Mouse (Mus musculus) neural tube, embryonic 12.5 days (tissue): Measurements from ENCODE around the gene Cfdp1. TPM values are rescaled to one million over a fixed set of nuclear protein-coding genes. Genes with fewer than 3 reads are reported as not detected.

Experiments used
- ATAC-seq: fragments of 200-750 bp; cut with Nextera tagmentation; 2 replicates; pipeline ENCODE4 v1.8.0; 2017; ENCODE audit warnings: low read depth, mild to moderate bottlenecking, moderate TSS enrichment, moderate library complexity; ENCODE audit not compliant: low FRiP score
- H3K27ac ChIP-seq: fragments of 300-500 bp; sonication (generic); 2 replicates; pipeline ENCODE4 v1.5.1; 2016
- H3K27me3 ChIP-seq: fragments of 300-500 bp; sonication (generic); replicated peaks from 2 replicates; pipeline ENCODE4 v1.6.1; 2016; ENCODE audit warnings: mild to moderate bottlenecking
- H3K36me3 ChIP-seq: fragments of 300-500 bp; sonication (generic); 2 replicates; pipeline ENCODE4 v1.6.1; 2016; ENCODE audit warnings: mild to moderate bottlenecking
- H3K4me1 ChIP-seq: fragments of 300-500 bp; sonication (generic); 2 replicates; pipeline ENCODE4 v1.6.1; 2016
- H3K4me2 ChIP-seq: fragments of 300-500 bp; sonication (generic); replicated peaks from 2 replicates; pipeline ENCODE4 v1.6.1; 2016; ENCODE audit warnings: mild to moderate bottlenecking
- H3K4me3 ChIP-seq: fragments of 300-500 bp; sonication (generic); 2 replicates; pipeline ENCODE4 v1.5.1; 2016
- H3K9ac ChIP-seq: fragments of 300-500 bp; sonication (generic); 2 replicates; pipeline ENCODE4 v1.6.1; 2016; ENCODE audit warnings: mild to moderate bottlenecking
- H3K9me3 ChIP-seq: fragments of 300-500 bp; sonication (generic); 2 replicates; pipeline ENCODE4 v1.6.1; 2016; ENCODE audit warnings: mild to moderate bottlenecking
- WGBS: fragments of 180-500 bp; shearing (Covaris S2); methylation state at CpG from one replicate; pipeline ENCODE4 v1.1.7; 2016; 5-methylcytosine and 5-hydroxymethylcytosine counted together
- polyA plus RNA-seq: library from polyadenylated mRNA; unstranded; fragments of >200 nt; fragmentation: Nextera tagmentation; extraction: Ambion mirVana; gene quantifications from 2 replicates; pipeline ENCODE4 v1.2.1, GENCODE M21; 2016

Cfdp1 gene
- 177 and 201 TPM in 2 replicates for polyA plus RNA-seq

DNA sequence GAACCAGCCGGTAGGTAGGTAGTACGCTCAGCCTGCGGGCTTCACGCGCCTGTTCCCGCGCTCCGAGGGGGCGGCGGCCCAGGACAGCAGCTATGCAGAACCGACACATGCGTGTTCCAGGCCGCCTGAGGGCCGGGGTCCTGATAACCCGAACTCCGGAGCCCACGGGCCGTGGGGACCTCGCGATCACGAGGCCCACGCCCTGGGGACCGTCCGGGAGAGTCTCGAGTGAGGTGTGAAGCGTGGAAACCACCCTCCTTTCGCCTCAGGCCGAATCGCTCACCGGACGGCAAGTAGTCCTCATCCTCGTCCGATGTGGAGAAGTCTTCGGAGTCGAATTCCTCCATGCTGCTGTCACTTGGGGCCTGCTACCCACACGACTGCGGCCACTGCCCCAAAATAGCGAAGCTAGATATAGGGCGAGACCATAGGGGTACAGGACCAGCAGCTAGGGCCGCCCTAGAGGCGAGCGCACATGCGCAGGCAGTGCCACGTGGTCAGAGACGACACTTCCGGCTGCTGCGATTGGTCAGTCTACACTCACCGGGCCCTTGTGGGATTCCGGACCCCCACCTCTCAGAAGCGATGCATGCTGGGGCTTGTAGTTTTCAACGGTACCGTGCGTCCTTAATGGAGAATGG is at the start of gene Cfdp1:
Cfdp1 (minus strand) TSS at position 431 of the 641 bp plus-strand sequence.
- H3K4me1 ChIP-seq, result peaks cover 9% of the 10 kb centered on the region; the same call in 1 of the 2 replicates
- peak; percentile 100 for ATAC-seq
- under 1% methylated on average over 53 of the region's 53 CpGs for WGBS
- peak within 1 kb of the TSS; percentile 82 for H3K9ac ChIP-seq
- no peak within 1 kb of the TSS for H3K27ac ChIP-seq
- H3K9me3 ChIP-seq, result no peaks in the 10 kb centered on the region
- H3K4me3 ChIP-seq, result peak within 1 kb of the TSS; percentile 94
- no peaks in the 10 kb centered on the region for H3K27me3 ChIP-seq
- H3K4me2 ChIP-seq, result peak within 1 kb of the TSS; percentile 92
- H3K36me3 ChIP-seq, result no peaks in the 10 kb centered on the region

GRCm38 (mm10) chr8:111902080-111902479 is 48.0 kb upstream of the Cfdp1 start:
- no peaks in the 10 kb centered on the region for H3K4me1 ChIP-seq
- no peaks in the 10 kb centered on the region for H3K36me3 ChIP-seq
- H3K4me2 ChIP-seq, result no peak overlapping the region
- H3K9me3 ChIP-seq, result no peaks in the 10 kb centered on the region
- H3K4me3 ChIP-seq, result no peak overlapping the region
- H3K27me3 ChIP-seq, result no peaks in the 10 kb centered on the region
- ATAC-seq, result no peak
- no peak overlapping the region for H3K9ac ChIP-seq
- 55% methylated on average over 5 of the region's 5 CpGs for WGBS
- no peak overlapping the region for H3K27ac ChIP-seq

- Histone ChIP-seq H3K9ac (no peak overlapping the region), H3K36me3 (no peaks in the 10 kb centered on the region), H3K9me3 (no peaks in the 10 kb centered on the region), H3K4me2 (no peak overlapping the region), H3K4me3 (no peak overlapping the region), H3K27ac (no peak overlapping the region), H3K4me1 (no peaks in the 10 kb centered on the region), H3K27me3 (no peaks in the 10 kb centered on the region)
- WGBS, result 46% methylated on average over 10 of the region's 10 CpGs
- ATAC-seq, result no peak
Measured at GRCm38 (mm10) chr8:111898586-111898985, 44.5 kb upstream of the Cfdp1 start.

DNA sequence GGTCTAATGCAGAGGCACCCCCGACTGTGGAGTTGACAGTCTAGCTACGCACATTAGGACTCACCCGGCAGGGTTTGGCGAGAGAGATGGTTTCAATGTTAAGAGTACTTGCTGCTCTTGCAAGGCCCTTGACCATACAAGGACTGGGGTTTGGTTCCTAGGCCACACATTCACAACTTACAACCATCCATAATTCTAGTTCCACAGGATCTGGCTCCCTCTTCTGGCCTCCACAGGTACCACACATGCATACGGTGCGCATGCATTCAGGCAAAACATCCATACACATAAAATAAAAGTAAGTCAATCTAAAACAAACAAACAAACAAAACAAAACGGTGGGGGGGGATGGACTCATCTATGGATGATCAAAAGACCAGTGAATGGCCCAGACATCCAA is 40.9 kb upstream of the Cfdp1 start:
- no peak overlapping the region for H3K4me3 ChIP-seq
- peaks cover 6% of the 10 kb centered on the region; the same call in 1 of the 2 replicates for H3K4me1 ChIP-seq
- no peak for ATAC-seq
- no peak overlapping the region for H3K27ac ChIP-seq
- no peak overlapping the region for H3K9ac ChIP-seq
- 88% methylated on average over 7 of the region's 7 CpGs for WGBS
- H3K36me3 ChIP-seq, result no peaks in the 10 kb centered on the region
- no peak overlapping the region for H3K4me2 ChIP-seq
- H3K9me3 ChIP-seq, result no peaks in the 10 kb centered on the region
- peaks cover 26% of the 10 kb centered on the region for H3K27me3 ChIP-seq

DNA sequence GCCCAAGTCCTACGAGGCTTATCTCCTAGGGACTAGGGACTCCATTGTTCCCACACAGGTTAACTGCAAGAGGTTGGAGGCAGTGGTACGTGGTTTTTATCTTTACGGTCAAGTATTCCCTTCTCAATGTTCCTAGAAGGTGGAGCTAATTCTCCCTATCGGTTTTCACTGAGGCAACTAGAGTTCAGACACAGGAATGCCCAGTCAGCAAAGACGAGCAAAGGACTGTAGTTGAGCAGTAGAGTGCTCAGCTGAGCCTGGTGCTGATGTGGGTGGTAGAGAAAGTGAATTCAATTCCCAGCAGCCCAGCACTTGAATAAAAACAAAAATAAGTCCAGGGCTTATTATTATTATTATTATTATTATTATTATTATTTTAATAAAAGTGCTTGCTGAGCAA is 38.5 kb upstream of the Cfdp1 start:
- Histone ChIP-seq H3K36me3 (no peaks in the 10 kb centered on the region), H3K4me2 (no peak overlapping the region), H3K27ac (no peak overlapping the region), H3K4me3 (no peak overlapping the region), H3K4me1 (peaks cover 8% of the 10 kb centered on the region; the same call in 1 of the 2 replicates), H3K9ac (no peak overlapping the region), H3K27me3 (peaks cover 43% of the 10 kb centered on the region), H3K9me3 (no peaks in the 10 kb centered on the region)
- ATAC-seq, result no peak
- 73% methylated on average over 5 of the region's 5 CpGs for WGBS

GRCm38 (mm10) chr8:111891983-111892382 is 37.9 kb upstream of the Cfdp1 start:
- no peak overlapping the region for H3K27ac ChIP-seq
- H3K9me3 ChIP-seq, result no peaks in the 10 kb centered on the region
- H3K9ac ChIP-seq, result no peak overlapping the region
- H3K27me3 ChIP-seq, result peaks cover 43% of the 10 kb centered on the region
- H3K36me3 ChIP-seq, result no peaks in the 10 kb centered on the region
- no peak for ATAC-seq
- peaks cover 8% of the 10 kb centered on the region; the same call in 1 of the 2 replicates for H3K4me1 ChIP-seq
- no peak overlapping the region for H3K4me2 ChIP-seq
- WGBS, result 38% methylated on average over 8 of the region's 8 CpGs
- H3K4me3 ChIP-seq, result no peak overlapping the region

GRCm38 (mm10) chr8:111890911-111891303 is 36.8 kb upstream of the Cfdp1 start:
- Histone ChIP-seq H3K4me3 (no peak overlapping the region), H3K9ac (no peak overlapping the region), H3K4me1 (peaks cover 8% of the 10 kb centered on the region; the same call in 1 of the 2 replicates), H3K4me2 (no peak overlapping the region), H3K9me3 (no peaks in the 10 kb centered on the region), H3K27ac (no peak overlapping the region), H3K36me3 (no peaks in the 10 kb centered on the region), H3K27me3 (peaks cover 43% of the 10 kb centered on the region)
- ATAC-seq, result no peak
- WGBS, result 55% methylated on average over 6 of the region's 6 CpGs

DNA sequence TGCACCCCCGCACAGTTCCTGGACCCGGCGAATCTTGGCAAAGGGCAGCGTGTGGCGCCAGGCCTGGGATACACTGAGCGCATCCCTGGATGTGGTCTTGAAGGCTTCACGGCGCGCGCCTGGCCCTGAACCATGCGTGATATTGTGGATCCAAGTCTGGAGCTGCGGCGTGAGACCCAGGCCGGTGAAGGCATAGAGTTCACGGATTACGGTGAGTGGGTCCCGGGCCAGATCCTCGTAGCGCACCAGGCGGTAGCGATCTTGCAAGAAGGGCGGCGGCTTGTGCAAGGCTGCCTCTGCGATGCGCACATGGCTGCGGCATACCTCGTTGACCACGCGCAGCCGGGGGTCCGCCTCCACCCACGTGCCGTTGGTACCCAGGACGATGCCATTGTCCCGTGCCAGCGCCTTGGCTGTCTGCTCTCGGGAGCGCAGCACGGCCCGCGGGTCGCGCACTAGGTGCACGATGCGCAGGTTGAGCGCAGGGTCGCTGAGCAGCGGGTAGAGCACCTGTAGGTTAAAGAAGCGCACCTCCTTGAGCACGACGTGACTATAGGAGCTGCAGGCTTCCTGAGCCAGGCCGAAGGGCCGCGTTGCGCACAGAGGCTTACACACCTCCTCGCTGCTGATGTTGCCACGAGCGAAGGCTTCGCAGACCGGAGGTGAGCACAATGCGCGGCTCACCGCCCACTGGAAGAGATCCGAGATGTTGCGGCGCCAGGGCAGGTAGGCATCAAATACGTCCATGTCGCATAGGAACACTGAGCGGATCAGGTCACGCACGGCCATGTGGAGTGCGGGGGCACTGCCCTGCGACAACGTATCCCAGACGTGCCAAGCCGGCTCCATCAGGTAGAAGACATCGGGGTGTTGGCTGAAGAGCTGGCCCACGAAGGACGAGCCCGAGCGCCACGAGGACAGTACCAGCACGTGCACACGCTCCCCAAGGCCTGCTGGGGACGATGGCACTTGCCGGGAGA is 36.1 kb upstream of the Cfdp1 start:
- 11% methylated on average over 86 of the region's 86 CpGs for WGBS
- Histone ChIP-seq H3K4me2 (peak overlapping the region; percentile 51), H3K9me3 (no peaks in the 10 kb centered on the region), H3K27ac (no peak overlapping the region), H3K27me3 (peaks cover 43% of the 10 kb centered on the region), H3K9ac (no peak overlapping the region), H3K4me1 (peaks cover 8% of the 10 kb centered on the region; the same call in 1 of the 2 replicates), H3K36me3 (no peaks in the 10 kb centered on the region), H3K4me3 (peak overlapping the region; percentile 20; the same call in 1 of the 2 replicates)
- no peak for ATAC-seq

GRCm38 (mm10) chr8:111888091-111888650 is 34.1 kb upstream of the Cfdp1 start:
- WGBS, result 62% methylated on average over 7 of the region's 7 CpGs
- no peak overlapping the region for H3K27ac ChIP-seq
- peaks cover 43% of the 10 kb centered on the region for H3K27me3 ChIP-seq
- ATAC-seq, result no peak
- H3K9ac ChIP-seq, result no peak overlapping the region
- no peak overlapping the region for H3K4me3 ChIP-seq
- no peak overlapping the region for H3K4me2 ChIP-seq
- H3K4me1 ChIP-seq, result peaks cover 8% of the 10 kb centered on the region; the same call in 1 of the 2 replicates
- no peaks in the 10 kb centered on the region for H3K9me3 ChIP-seq
- H3K36me3 ChIP-seq, result no peaks in the 10 kb centered on the region

DNA sequence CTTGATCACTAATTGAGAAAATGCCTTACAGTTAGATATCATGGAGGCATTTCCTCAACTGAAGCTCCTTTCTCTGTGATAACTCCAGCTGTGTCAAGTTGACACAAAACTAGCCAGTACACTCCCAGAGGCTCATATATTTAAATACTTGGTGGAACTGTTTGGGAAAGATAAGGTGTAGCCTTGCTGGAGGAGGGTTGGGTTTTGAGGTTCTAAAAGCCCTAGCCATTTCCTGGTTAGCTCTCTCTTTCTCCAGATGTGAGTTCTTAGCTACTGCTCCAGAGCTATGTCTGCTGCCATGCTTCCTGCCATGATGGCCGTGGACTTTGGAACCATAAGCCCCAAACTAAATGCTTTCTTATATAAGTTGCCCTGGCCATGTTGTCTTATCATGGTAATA is 33.4 kb upstream of the Cfdp1 start:
- no peak overlapping the region for H3K4me2 ChIP-seq

DNA sequence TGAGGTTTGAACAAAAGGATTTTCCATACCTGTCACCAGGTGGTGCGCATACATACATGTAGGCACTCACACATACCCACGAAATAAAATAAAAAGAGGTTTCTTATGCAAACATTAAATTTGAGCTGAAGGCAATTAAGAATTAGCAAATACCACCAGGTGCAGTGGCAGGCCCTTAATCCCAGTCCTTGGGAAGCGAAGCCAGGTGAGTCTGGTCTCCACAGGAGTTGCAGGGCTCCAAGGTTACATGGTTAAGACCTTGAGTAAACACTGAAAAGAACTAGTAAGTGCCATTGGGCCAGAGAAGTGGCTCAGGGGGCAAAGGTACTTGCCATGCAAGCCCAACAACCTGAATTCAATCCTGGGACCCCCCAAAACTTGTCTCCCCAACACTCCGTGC is 29.5 kb upstream of the Cfdp1 start:
- peaks cover 8% of the 10 kb centered on the region for H3K27me3 ChIP-seq
- no peak overlapping the region for H3K9ac ChIP-seq
- no peak overlapping the region for H3K4me3 ChIP-seq
- no peaks in the 10 kb centered on the region for H3K4me1 ChIP-seq
- no peak overlapping the region for H3K27ac ChIP-seq
- WGBS, result 89% methylated on average over 4 of the region's 4 CpGs
- no peak overlapping the region for H3K4me2 ChIP-seq
- no peak for ATAC-seq
- no peaks in the 10 kb centered on the region for H3K36me3 ChIP-seq
- H3K9me3 ChIP-seq, result no peaks in the 10 kb centered on the region

More for the DNA sequence above, 33.4 kb upstream of the Cfdp1 start:
- Histone ChIP-seq H3K36me3 (no peaks in the 10 kb centered on the region), H3K9me3 (no peaks in the 10 kb centered on the region), H3K27me3 (peaks cover 42% of the 10 kb centered on the region), H3K4me3 (no peak overlapping the region), H3K4me1 (peaks cover 8% of the 10 kb centered on the region; the same call in 1 of the 2 replicates), H3K27ac (no peak overlapping the region), H3K9ac (no peak overlapping the region)
- no peak for ATAC-seq
- WGBS, result 74% methylated on average over 1 of the region's 1 CpGs

GRCm38 (mm10) chr8:111881591-111881990 is 27.5 kb upstream of the Cfdp1 start:
- ATAC-seq, result no peak
- H3K4me3 ChIP-seq, result no peak overlapping the region
- H3K27ac ChIP-seq, result no peak overlapping the region
- H3K4me2 ChIP-seq, result no peak overlapping the region
- H3K9me3 ChIP-seq, result no peaks in the 10 kb centered on the region
- H3K4me1 ChIP-seq, result no peaks in the 10 kb centered on the region
- H3K27me3 ChIP-seq, result no peaks in the 10 kb centered on the region
- H3K9ac ChIP-seq, result no peak overlapping the region
- WGBS, result 5% methylated on average over 2 of the region's 2 CpGs
- H3K36me3 ChIP-seq, result no peaks in the 10 kb centered on the region
